Mouse (Mus musculus): Measurements from ENCODE around the gene Gm28729.

The Gm28729 gene

DNA sequence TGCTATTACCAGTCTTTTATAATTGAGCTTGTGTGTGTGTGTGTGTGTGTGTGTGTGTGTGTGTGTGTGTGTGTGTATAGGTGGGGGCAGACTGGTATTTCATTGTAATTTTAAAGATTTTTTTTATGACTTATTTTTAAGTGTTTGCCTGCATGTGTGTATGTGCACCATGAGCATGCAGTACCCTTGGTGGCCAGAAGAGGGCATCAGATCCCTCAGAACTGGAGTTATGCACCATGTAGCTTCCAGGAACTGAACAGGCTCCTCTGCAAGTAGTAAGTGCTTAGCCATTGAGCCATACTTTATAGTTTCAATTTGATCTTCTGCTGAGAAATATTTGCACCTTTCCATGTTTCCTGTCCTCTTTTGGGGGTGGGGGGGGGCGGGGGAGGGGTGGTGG, 63.5 kb downstream of the Gm28729 start:
- no peak for DNase-seq (ENCODE audit: low spot score)

DNA sequence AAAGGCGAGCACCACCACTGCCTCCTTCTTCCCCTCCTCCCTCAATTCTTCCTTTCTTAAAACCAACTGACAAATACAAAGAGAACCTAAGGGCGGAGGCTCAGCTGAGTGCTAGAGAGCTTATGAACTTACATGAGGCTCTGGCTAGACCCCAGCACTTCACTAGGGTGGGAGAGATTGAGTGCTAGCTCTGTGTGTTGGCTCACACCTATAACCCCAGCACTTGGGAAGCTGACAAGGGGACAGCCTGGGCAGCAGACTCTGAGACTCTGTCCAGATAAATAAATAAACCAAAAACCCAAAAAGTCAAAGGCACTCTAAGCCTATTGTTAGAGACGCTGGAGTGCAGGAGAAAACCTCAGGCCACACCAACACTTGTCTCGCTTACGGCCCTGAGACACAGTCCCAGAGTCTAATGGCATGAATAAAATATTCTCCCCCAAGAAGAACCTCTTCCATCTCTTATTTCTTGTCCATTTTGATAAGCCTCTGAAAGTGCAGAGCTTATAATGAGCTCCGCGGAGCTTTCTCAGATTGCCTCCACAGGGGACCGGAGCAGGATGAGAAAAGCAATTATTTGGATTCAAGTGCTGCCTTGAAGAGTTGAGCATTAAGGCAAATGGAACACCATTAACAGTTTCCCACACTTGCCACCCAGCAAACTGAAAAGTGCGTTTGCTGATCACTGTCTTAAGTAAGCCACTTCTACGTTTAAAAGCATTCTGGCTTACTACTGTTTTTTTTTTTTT, 64.8 kb downstream of the Gm28729 start:
- DNase-seq (ENCODE audit: low spot score), result no peak

DNA sequence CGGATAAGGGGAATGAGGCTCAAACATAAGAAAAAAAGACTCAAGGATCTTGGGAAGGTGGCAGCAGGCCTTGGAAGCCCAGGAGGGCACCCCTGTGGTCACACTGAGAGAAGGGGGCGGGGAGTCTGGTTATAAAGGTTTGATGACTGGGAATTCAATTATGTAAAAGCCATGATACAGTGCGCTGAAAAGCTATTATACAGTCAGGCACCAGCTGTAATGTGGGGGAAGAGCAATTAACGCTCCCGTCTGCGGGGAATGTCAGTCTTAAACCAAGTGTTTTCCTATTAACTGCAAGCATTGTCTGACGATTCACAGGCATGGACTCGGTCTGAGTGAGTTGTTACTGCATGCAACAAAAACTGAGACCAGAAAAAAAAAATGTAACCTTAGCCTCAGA, 69.4 kb downstream of the Gm28729 start:
- no peak for DNase-seq (ENCODE audit: low spot score)

DNA sequence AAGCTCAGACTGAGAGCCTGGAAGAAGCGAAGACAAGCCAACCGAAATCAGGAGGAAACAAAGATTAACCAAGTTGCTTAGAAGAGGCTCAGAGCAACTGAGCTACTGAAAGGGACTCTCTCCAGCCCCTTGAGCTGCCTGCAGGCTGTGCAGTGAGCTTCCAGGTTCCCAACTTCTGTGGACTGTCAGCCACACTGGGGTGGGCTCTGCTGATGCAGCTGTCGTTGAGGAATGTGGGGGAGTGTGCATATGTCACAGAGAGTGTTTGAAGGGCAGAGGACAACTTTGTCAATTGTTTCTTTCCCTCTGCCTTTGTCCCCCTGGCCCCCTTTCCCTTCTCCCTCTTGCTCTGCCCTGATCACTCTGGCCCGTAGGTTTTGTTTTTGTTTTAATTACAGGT, 72.1 kb downstream of the Gm28729 start:
- no peak for DNase-seq (ENCODE audit: low spot score)

DNA sequence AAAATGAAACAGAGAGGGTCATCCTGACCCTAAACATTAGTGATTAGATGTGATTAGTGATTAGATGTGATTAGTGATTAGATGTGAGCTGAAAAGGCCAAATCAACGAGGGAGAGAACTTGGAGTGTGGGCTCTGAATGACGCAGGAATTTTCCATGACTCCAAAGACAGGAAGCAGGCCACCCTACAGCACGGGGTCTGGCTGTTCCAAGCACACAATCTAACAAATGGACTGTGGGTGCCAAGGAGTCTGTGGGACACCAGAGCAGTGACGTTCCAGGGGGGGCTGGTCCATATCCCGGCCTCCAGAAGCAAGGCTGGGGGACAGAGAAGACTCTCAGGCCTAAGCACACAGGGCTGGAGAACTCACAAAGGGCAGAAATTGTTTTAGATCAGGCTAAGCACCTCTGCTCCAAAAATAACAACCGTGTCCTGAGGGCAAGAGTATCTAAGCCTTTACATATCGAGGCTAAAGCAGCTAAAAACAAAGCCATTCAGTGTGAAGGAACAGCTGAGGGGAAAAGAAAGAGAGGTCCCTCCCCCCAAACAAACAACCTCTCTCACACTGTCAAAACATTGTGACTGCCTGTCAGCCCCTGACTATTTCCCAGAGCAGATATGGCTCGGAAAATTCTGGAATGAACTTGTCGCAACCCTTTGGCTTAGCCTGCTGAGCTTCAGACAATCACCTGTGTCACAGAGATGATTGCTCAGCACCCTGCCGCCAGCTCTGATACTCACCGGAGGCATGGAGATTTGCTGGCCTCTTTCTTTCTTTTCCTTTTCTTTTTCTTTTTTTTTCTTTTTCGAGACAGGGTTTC, 74.0 kb downstream of the Gm28729 start:
- DNase-seq (ENCODE audit: low spot score), result no peak

DNA sequence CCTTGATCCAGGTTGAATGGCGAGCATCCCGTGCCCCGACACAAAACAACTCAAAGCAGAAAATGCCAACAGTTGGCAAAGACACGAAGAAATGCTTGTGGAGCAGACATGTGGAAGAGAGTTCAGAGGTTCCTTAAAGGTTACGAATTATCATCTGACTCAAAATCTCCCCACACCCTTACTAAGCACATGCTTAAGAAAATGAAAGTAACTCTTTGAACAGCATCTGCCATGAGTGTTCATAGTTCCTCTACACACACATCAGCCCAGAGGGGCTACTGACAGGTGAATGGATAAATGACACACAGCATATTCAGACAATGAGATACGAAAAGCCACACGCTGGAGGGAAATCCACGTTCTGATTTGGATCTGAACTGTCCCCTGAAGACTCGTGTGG, 75.5 kb downstream of the Gm28729 start:
- no peak for DNase-seq (ENCODE audit: low spot score)

DNA sequence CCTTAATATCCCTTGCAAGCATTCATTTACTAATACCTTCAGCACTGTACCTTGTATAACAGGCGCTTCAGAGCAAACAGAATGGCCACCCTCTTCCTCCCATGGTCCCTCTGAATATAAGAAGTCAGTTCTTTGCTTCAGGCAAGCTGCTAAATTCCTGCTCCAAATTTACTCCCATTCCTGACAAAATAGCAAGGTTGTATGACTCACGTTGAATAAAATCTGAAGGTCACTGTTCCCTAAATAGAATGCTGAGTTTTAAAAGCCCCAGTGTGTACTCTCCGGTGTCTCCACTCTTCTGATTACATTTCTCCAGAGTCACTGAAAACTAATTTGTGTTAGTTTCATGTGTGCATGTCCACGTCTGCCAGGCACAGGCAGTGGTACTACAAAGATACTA, 79.7 kb downstream of the Gm28729 start:
- no peak for DNase-seq (ENCODE audit: low spot score)

DNA sequence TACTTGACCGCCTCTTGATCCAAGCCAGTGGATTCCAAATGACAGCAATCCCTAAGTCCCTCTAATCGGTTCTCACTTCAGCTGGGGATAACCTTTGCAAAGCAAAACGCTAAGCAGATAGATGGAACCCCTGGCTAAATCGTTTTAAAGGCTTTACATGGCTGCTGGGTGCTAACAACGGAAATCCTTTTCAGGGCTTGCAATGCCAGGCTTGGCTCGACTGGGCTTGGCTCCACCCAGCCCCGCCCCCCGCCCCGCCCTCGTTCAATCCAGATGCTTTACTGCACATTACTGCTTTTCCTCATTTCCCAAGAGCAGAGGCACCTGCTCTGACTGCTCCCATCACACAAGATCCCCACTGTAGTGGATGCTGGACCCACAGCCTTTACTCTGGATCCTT, 83.0 kb downstream of the Gm28729 start:
- no peak for DNase-seq (ENCODE audit: low spot score)

DNA sequence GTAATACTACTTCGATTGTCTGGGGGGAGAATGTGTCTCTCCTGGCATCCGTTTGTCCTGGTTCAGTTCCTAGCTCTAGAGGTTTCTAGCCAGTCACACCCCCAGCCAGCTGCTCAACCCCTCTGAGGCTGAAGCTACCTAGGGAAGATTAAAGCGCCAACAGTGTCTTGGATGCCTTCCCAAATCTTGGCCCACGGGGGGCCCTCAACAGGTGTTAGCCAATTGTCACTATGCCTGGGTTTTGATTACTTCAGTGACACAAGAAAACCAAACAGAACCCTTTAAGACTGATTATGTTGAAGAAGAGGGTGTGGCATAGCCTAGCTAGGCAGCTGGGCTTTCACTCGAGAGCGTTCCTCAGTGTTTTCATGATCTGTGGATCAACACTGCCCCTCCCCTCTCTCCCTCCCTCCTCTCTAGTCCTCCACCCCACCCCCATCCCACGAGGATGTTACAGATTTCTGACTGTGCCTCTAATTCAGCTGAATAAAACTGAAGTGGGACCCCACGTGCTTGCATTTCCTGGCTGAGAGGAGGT, 86.7 kb downstream of the Gm28729 start:
- DNase-seq (ENCODE audit: low spot score), result no peak

DNA sequence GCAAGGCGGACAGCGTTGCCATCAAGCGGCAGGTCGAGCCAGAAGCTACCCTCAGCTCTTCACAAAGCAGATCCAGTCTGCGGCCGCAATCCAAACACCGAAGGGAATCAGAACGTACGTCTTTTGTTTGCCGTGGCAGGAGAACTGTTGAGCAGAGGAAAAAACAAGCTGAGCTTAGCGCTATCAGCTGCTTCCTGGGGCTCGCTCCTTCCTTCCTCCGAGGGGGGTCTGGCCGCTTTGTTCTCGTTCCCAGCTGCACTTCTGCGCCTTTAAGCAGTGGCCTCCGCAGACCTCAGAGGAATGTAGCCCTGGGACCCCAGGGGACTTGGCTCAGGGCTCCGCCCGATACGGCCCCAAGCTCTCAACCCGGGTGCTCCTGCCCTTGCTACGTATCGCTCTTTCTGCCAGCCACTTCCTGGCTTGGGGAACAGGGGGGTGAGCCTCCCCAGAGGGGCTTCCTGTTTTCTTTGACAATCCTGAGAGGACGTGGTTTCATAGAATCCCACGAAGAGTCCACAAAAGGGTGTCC, 87.2 kb downstream of the Gm28729 start:
- peak; percentile 44 for DNase-seq (ENCODE audit: low spot score)

DNA sequence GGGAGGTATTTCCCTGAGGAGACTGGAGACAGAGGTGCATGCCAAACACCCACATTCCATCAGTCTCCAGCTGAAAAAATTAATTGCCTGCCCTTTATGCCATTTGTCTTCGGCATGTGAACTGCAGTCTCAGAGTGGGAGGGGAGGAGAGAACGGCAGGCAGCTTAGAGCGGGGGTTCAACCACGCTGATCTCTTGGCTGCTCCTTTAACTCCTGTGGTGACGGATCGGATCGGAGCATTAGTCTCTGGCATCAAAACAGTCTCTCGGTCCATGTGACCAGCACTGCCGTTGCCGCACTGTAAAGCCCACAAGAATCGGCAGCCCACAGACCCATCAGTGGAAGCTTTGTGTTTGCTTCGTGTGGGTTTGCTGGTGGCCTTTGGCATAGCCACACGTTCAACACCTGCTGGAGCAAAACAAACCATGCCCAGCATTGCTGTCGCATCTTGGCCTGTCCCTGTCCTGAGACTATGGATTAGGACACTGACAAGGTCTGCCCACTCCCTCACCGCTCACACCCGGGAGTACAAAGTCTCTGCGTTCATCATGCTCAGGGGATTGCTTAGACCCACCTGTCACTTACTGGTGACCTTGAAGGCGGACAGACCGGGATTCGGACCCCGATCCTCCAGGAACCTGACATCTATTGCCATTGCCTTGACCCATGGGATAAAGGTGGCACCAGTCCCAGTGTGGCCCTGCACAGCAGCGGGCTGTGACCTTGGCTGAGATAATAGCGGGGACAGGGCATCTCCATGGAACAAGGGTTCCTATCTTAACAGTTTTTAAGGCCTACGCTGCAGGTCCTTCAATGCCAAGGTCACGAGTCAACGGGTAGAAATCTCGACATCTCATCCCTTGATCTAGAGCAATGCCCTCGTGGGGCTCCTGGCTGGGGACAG, 87.9 kb downstream of the Gm28729 start:
- DNase-seq (ENCODE audit: low spot score), result peak; percentile 27

All from MN1 (cell line).